Mouse (Mus musculus): Measurements from ENCODE around the gene Baat. TPM values are rescaled to one million over a fixed set of nuclear protein-coding genes. Genes with fewer than 3 reads are reported as not detected.
A peak's percentile ranks its signal among the peaks of the same experiment; 100 is the strongest.

Gene Baat
- 0.12 and 0.22 TPM in 2 replicates for polyA plus RNA-seq (2015; fragmentation: Nextera tagmentation; extraction: Ambion mirVana)

DNA sequence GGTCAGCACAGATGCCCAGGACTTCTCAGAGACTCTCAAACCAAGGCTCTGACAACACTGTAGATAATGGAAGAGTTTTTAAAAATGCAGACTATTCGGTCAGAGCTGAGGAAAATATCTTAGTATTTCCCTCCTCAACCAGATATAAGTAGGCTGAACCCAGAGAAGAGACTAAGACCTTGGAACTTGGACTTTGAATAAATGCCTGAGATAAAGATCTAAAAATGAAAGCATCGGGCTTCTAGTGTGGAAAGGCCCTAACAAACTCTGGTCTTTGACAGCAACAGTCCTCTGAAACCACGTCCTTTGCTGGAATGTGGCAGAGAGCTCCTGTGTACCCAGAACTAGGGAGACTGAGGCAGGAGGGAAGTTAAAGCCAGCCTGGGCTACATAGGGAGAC lies at the start of gene Baat:
Gene Baat (minus strand): TSS at position 172 of the 400 bp plus-strand sequence.
- H3K36me3 ChIP-seq (ENCODE audit: insufficient read depth, low read length), result no peaks in the 10 kb centered on the region
- no peaks in the 10 kb centered on the region for H3K4me1 ChIP-seq (ENCODE audit: insufficient read depth, low read length)
- no peak within 1 kb of the TSS for H3K27ac ChIP-seq (ENCODE audit: low read length)
- H3K27me3 ChIP-seq (ENCODE audit: insufficient read depth, low read length), result no peaks in the 10 kb centered on the region
- no peak within 1 kb of the TSS for H3K4me2 ChIP-seq (replicated peaks; ENCODE audit: low read depth, low read length)
- no peak within 1 kb of the TSS for H3K4me3 ChIP-seq (ENCODE audit: low read length)
- ATAC-seq (ENCODE audit: low FRiP score, low TSS enrichment), result no peak
- no peak within 1 kb of the TSS for H3K9ac ChIP-seq (replicated peaks; ENCODE audit: low read length)
- WGBS, result 69% methylated on average over 3 of the region's 3 CpGs
- H3K9me3 ChIP-seq (ENCODE audit: low read length), result no peaks in the 10 kb centered on the region

DNA sequence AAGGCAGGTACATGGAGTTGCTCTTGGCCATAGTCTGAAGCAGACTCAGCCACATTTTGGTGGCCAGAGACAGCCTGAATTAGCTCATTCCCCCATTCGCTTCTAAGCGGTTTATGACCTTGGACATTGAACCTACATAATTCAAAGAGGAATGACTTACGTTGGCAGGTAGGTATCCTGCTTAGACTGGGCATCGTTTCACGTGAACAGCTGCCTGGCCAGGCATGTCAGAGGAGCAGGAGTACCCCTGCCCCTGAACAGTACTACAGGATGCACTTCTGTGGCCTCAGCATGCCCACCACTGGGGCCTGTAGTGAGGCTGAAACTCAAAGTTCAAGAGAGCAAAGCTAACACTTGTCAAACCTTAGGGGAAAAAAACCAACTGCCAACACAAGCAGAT lies 47.0 kb upstream of the Baat start:
- Histone ChIP-seq H3K27ac (ENCODE audit: low read length) (no peak overlapping the region), H3K4me2 (replicated peaks; ENCODE audit: low read depth, low read length) (no peak overlapping the region), H3K9ac (replicated peaks; ENCODE audit: low read length) (no peak overlapping the region), H3K36me3 (ENCODE audit: insufficient read depth, low read length) (no peaks in the 10 kb centered on the region), H3K27me3 (ENCODE audit: insufficient read depth, low read length) (no peaks in the 10 kb centered on the region), H3K4me1 (ENCODE audit: insufficient read depth, low read length) (no peaks in the 10 kb centered on the region), H3K4me3 (ENCODE audit: low read length) (no peak overlapping the region), H3K9me3 (ENCODE audit: low read length) (no peaks in the 10 kb centered on the region)
- ATAC-seq (ENCODE audit: low FRiP score, low TSS enrichment), result peak; percentile 96
- 43% methylated on average over 5 of the region's 5 CpGs for WGBS

DNA sequence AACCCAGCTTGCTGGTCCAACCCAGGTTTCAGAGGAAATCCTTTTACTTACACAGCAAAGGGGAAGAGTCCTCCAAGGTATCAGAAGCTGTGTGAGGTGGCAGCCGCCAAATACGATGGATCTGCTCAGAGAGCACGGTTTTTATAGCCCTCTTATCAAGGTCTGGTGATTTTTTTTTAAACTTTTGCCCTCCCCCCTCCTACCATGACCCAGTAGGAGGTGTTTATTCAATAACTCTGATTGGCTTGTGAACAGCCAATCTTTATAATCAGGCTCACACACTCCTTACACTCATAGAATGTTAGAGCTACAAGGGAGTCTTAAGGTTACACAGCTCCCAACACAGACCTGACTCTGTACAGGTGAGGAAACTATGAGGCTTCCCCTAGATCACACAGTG lies 43.0 kb upstream of the Baat start, which contains the start of gene Aldob:
Gene Aldob (minus strand): TSS at position 164 of the 400 bp plus-strand sequence.
- Histone ChIP-seq H3K4me2 (replicated peaks; ENCODE audit: low read depth, low read length) (peak within 1 kb of the TSS; percentile 32), H3K4me3 (ENCODE audit: low read length) (peak within 1 kb of the TSS; percentile 27), H3K9ac (replicated peaks; ENCODE audit: low read length) (peak within 1 kb of the TSS; percentile 46; the same call in 1 of the 2 replicates), H3K27ac (ENCODE audit: low read length) (peak within 1 kb of the TSS; percentile 89), H3K4me1 (ENCODE audit: insufficient read depth, low read length) (no peaks in the 10 kb centered on the region), H3K9me3 (ENCODE audit: low read length) (no peaks in the 10 kb centered on the region), H3K36me3 (ENCODE audit: insufficient read depth, low read length) (no peaks in the 10 kb centered on the region), H3K27me3 (ENCODE audit: insufficient read depth, low read length) (no peaks in the 10 kb centered on the region)
- 0 out of 2 replicates have a peak, but pooled peaks have one; percentile 8 for ATAC-seq (ENCODE audit: low FRiP score, low TSS enrichment)
- WGBS, result 48% methylated on average over 3 of the region's 3 CpGs

DNA sequence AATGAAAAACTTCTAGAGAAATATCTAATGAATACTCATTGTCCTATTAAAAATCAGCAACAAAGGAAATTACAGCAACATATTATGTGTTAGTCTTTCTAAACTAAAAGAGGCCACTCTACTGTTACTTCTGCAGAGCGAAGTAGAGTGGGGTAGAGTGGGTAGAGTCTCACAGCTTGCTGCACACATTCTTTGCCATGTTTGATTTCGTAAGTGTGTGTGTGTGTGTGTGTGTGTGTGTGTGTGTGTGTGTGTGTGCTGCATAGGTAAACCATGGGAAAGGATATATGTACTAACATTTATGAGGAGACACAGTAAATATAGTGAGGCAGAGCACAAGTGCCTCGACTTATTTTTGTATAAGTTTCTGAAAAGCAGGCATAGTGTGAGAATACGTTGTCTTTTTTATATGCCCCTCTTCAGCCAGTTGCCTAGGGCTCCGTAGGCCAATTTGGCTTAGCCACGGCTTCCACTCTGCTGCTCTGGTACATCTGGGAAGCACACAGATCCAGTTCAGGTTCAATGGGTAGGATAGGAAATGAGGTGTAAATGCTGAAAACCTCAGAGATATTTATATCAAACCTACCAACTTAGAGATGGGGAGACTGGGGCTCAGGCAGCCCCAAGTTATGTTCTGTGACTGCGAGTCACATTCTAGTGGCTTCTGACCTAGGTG lies 41.3 kb upstream of the Baat start:
- no peaks in the 10 kb centered on the region for H3K9me3 ChIP-seq (ENCODE audit: low read length)
- peak overlapping the region; percentile 89 for H3K27ac ChIP-seq (ENCODE audit: low read length)
- ATAC-seq (ENCODE audit: low FRiP score, low TSS enrichment), result peak; percentile 57; the same call in 1 of the 2 replicates
- H3K9ac ChIP-seq (replicated peaks; ENCODE audit: low read length), result peak overlapping the region; percentile 46; the same call in 1 of the 2 replicates
- H3K4me1 ChIP-seq (ENCODE audit: insufficient read depth, low read length), result no peaks in the 10 kb centered on the region
- H3K27me3 ChIP-seq (ENCODE audit: insufficient read depth, low read length), result no peaks in the 10 kb centered on the region
- 0 out of 2 replicates have a peak overlapping the region, but pooled peaks have one; percentile 2 for H3K4me2 ChIP-seq (replicated peaks; ENCODE audit: low read depth, low read length)
- H3K36me3 ChIP-seq (ENCODE audit: insufficient read depth, low read length), result no peaks in the 10 kb centered on the region
- 69% methylated on average over 7 of the region's 7 CpGs for WGBS
- H3K4me3 ChIP-seq (ENCODE audit: low read length), result peak overlapping the region; percentile 27

DNA sequence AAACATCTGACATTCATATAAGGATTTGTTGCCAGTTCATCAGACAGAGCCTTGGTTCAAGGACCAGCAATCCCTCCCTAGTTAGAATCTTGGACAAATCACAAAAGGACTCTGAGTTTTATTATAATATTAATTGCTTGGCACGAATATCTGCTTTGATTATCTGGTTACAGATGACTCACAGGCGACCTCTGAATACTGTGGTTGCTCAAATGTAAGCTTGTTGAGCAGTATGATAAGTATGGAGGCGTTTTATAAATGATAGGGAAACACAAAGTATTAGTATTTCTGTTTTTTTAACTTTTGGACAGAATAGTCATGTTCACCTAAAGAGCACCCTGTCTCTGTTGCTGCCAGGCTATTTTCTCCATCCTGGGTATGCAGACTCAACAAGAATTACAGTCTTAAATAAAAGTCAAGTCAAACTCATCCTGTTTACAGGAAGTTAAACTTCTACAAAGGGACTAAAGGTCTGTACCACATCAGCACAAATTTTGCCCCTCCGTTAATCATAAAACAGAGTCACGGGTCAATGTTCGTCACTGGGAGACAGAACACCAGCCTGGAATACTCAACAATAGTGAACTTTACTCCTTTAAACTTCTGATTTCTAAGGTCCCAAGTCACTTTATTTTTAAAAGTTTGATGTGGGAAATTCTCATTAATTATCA lies 40.7 kb upstream of the Baat start:
- no peaks in the 10 kb centered on the region for H3K36me3 ChIP-seq (ENCODE audit: insufficient read depth, low read length)
- no peaks in the 10 kb centered on the region for H3K27me3 ChIP-seq (ENCODE audit: insufficient read depth, low read length)
- no peaks in the 10 kb centered on the region for H3K4me1 ChIP-seq (ENCODE audit: insufficient read depth, low read length)
- peak; percentile 80 for ATAC-seq (ENCODE audit: low FRiP score, low TSS enrichment)
- no peak overlapping the region for H3K4me3 ChIP-seq (ENCODE audit: low read length)
- peak overlapping the region; percentile 13; the same call in 1 of the 2 replicates for H3K27ac ChIP-seq (ENCODE audit: low read length)
- H3K4me2 ChIP-seq (replicated peaks; ENCODE audit: low read depth, low read length), result no peak overlapping the region
- no peaks in the 10 kb centered on the region for H3K9me3 ChIP-seq (ENCODE audit: low read length)
- WGBS, result 49% methylated on average over 6 of the region's 6 CpGs
- H3K9ac ChIP-seq (replicated peaks; ENCODE audit: low read length), result no peak overlapping the region

DNA sequence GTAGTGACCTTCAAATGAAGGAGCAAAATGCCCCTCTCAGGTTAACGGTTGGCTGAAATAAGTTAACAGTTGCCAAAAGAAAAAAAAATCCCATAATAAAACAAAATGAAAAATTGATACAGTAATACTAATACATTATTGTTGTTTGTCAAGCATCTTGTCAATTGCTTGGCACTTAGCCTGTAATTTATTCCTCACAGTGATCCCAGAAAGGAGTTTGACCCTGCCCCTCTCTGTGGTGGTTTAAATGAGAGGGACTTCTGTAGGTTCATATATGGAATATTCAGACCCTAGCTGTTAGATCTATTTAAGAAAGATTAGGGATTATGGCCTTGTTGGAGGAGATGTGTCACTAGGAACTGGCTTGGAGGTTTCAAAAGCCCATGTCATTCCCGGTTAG lies 39.7 kb upstream of the Baat start:
- Histone ChIP-seq H3K4me3 (ENCODE audit: low read length) (no peak overlapping the region), H3K36me3 (ENCODE audit: insufficient read depth, low read length) (no peaks in the 10 kb centered on the region), H3K4me1 (ENCODE audit: insufficient read depth, low read length) (no peaks in the 10 kb centered on the region), H3K4me2 (replicated peaks; ENCODE audit: low read depth, low read length) (0 out of 2 replicates have a peak overlapping the region, but pooled peaks have one; percentile 14), H3K9me3 (ENCODE audit: low read length) (no peaks in the 10 kb centered on the region), H3K9ac (replicated peaks; ENCODE audit: low read length) (no peak overlapping the region), H3K27me3 (ENCODE audit: insufficient read depth, low read length) (no peaks in the 10 kb centered on the region), H3K27ac (ENCODE audit: low read length) (peak overlapping the region; percentile 13; the same call in 1 of the 2 replicates)
- no peak for ATAC-seq (ENCODE audit: low FRiP score, low TSS enrichment)
- 79% methylated on average over 2 of the region's 2 CpGs for WGBS

DNA sequence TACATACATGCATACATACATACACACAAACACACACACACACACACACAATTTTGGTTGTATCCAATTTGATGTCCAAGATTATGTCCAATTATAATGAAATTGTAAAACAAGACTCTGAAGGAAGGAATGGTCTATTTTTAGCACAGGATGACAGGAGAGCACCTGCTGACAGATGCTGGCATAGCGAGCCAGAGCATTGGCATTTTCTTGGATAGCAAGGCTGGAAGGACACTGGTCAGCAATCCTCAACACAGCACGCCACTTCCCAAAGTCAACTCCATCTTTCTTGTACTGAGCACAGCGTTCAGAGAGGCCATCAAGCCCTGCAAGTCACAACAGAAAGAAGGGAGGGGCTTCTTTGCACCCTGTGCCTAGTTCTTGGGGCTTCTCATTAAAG lies 34.6 kb upstream of the Baat start:
- H3K4me1 ChIP-seq (ENCODE audit: insufficient read depth, low read length), result no peaks in the 10 kb centered on the region
- no peak overlapping the region for H3K9ac ChIP-seq (replicated peaks; ENCODE audit: low read length)
- H3K4me2 ChIP-seq (replicated peaks; ENCODE audit: low read depth, low read length), result no peak overlapping the region
- H3K4me3 ChIP-seq (ENCODE audit: low read length), result no peak overlapping the region
- no peaks in the 10 kb centered on the region for H3K9me3 ChIP-seq (ENCODE audit: low read length)
- no peaks in the 10 kb centered on the region for H3K27me3 ChIP-seq (ENCODE audit: insufficient read depth, low read length)
- no peak overlapping the region for H3K27ac ChIP-seq (ENCODE audit: low read length)
- no peak for ATAC-seq (ENCODE audit: low FRiP score, low TSS enrichment)
- no peaks in the 10 kb centered on the region for H3K36me3 ChIP-seq (ENCODE audit: insufficient read depth, low read length)
- WGBS, result 71% methylated on average over 3 of the region's 3 CpGs

DNA sequence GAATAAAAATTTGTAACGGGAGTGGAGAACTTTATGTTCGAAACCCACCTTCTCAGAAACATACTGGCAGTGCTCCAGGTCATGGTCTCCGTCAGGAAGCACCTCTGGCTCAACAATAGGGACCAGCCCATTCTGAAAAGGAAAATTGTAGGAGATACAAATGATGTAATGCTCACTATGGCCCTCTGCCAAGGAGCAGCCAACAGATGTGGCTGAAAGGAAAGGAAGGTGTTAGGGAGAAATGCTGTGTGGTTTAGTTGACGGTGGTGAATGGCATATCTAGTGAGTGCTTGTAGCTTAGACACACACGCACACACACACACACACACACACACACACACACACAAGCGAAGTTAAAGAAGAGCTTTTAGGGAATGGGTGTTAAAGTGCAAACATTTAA lies 33.3 kb upstream of the Baat start:
- H3K4me1 ChIP-seq (ENCODE audit: insufficient read depth, low read length), result no peaks in the 10 kb centered on the region
- no peak overlapping the region for H3K27ac ChIP-seq (ENCODE audit: low read length)
- H3K4me3 ChIP-seq (ENCODE audit: low read length), result no peak overlapping the region
- no peaks in the 10 kb centered on the region for H3K27me3 ChIP-seq (ENCODE audit: insufficient read depth, low read length)
- no peaks in the 10 kb centered on the region for H3K9me3 ChIP-seq (ENCODE audit: low read length)
- no peaks in the 10 kb centered on the region for H3K36me3 ChIP-seq (ENCODE audit: insufficient read depth, low read length)
- no peak for ATAC-seq (ENCODE audit: low FRiP score, low TSS enrichment)
- 69% methylated on average over 6 of the region's 6 CpGs for WGBS
- H3K9ac ChIP-seq (replicated peaks; ENCODE audit: low read length), result no peak overlapping the region
- H3K4me2 ChIP-seq (replicated peaks; ENCODE audit: low read depth, low read length), result no peak overlapping the region

DNA sequence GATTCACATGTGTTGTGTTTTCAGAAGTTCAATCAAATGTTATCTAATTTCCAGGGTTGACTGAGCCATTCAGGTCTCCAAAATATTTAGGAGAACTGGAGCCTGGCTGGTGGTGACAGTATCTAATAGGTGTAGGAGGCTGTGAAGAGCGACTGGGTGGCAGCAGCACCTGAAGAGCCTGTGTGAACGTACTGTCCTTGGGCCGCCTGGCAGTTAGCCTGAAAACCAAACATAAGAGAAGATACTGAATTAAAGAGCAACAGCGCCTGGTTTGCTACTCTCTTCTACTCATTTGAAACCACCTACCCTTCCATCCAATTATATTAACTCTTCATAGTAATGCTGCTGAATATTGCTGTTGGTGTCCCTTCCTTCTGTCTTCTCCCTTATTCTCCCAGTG lies 30.3 kb upstream of the Baat start:
- whole genome bisulfite sequencing, result 86% methylated on average over 4 of the region's 4 CpGs
- H3K27ac ChIP-seq (ENCODE audit: low read length), result no peak overlapping the region
- no peaks in the 10 kb centered on the region for H3K27me3 ChIP-seq (ENCODE audit: insufficient read depth, low read length)
- H3K4me3 ChIP-seq (ENCODE audit: low read length), result no peak overlapping the region
- no peaks in the 10 kb centered on the region for H3K4me1 ChIP-seq (ENCODE audit: insufficient read depth, low read length)
- no peak overlapping the region for H3K9ac ChIP-seq (replicated peaks; ENCODE audit: low read length)
- H3K4me2 ChIP-seq (replicated peaks; ENCODE audit: low read depth, low read length), result no peak overlapping the region
- no peak for ATAC-seq (ENCODE audit: low FRiP score, low TSS enrichment)
- peaks cover 4% of the 10 kb centered on the region; the same call in 1 of the 2 replicates for H3K36me3 ChIP-seq (ENCODE audit: insufficient read depth, low read length)
- no peaks in the 10 kb centered on the region for H3K9me3 ChIP-seq (ENCODE audit: low read length)

Data from kidney, embryonic 16.5 days (tissue).